Mouse (Mus musculus) hindbrain, embryonic 13.5 days (tissue): ENCODE results near the gene Maged1. TPM values are rescaled to one million over a fixed set of nuclear protein-coding genes. Genes with fewer than 3 reads are reported as not detected.
"Not testable (repeated sequence)": the region's sequence is repeated elsewhere in the genome, so short reads cannot be mapped to it uniquely, and the experiment has no call there.

ENCODE experiments used
- ATAC-seq: fragments of 200-750 bp; cut with Nextera tagmentation; 2 replicates; pipeline ENCODE4 v1.8.0; 2017; ENCODE audit warnings: moderate TSS enrichment; ENCODE audit not compliant: low FRiP score
- H3K27ac ChIP-seq: fragments of 300-500 bp; sonication (generic); 2 replicates; pipeline ENCODE4 v1.5.1; 2015; ENCODE audit warnings: inconsistent platforms, mild to moderate bottlenecking, moderate library complexity
- H3K27me3 ChIP-seq: fragments of 300-500 bp; sonication (generic); 2 replicates; pipeline ENCODE4 v1.6.1; 2015; ENCODE audit warnings: mild to moderate bottlenecking, inconsistent platforms
- H3K36me3 ChIP-seq: fragments of 300-500 bp; sonication (generic); 2 replicates; pipeline ENCODE4 v1.6.1; 2015; ENCODE audit warnings: mild to moderate bottlenecking, inconsistent platforms
- H3K4me1 ChIP-seq: fragments of 300-500 bp; sonication (generic); replicated peaks from 2 replicates; pipeline ENCODE4 v1.6.1; 2015; ENCODE audit warnings: inconsistent platforms
- H3K4me2 ChIP-seq: fragments of 300-500 bp; sonication (generic); 2 replicates; pipeline ENCODE4 v1.6.1; 2015; ENCODE audit warnings: inconsistent platforms, mild to moderate bottlenecking, moderate library complexity
- H3K4me3 ChIP-seq: fragments of 300-500 bp; sonication (generic); 2 replicates; pipeline ENCODE4 v1.5.1; 2015; ENCODE audit warnings: mild to moderate bottlenecking, inconsistent platforms
- H3K9ac ChIP-seq: fragments of 300-500 bp; sonication (generic); 2 replicates; pipeline ENCODE4 v1.6.1; 2015; ENCODE audit warnings: mild to moderate bottlenecking, inconsistent platforms
- H3K9me3 ChIP-seq: fragments of 300-500 bp; sonication (generic); 2 replicates; pipeline ENCODE4 v1.6.1; 2016; ENCODE audit warnings: inconsistent platforms
- WGBS: fragments of 180-500 bp; shearing (Covaris S2); methylation state at CpG from one replicate; pipeline ENCODE4 v1.1.7; 2015; 5-methylcytosine and 5-hydroxymethylcytosine counted together
- polyA plus RNA-seq: library from polyadenylated mRNA; unstranded; fragments of >200 nt; fragmentation: Nextera tagmentation; extraction: Ambion mirVana; gene quantifications from 2 replicates; pipeline ENCODE4 v1.2.1, GENCODE M21; 2015

Maged1 gene
- polyA plus RNA-seq, 1 experiment from 2014 or later, result 1,046 TPM

DNA sequence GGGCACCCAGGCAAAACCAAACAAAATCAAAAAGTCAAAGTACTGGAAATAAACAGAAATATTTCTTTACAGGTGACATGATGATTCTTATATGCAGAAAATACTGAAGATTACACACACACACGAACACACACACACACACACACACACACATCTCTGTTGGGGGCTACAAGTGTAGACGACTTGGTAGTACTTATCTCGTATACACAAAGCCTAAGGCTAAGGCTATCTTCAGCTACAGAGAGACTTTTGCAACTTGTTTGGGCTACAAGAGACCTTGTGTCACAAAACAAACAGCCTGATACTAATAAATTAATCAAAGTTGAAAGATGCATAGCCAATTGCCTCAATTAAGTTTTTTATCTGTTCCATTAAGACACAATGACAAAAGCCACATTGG, 19.8 kb downstream of the Maged1 start:
- H3K4me3 ChIP-seq, result no peak overlapping the region
- WGBS, result 78% methylated on average over 3 of the region's 3 CpGs
- no peaks in the 10 kb centered on the region for H3K9me3 ChIP-seq
- ATAC-seq, result no peak
- H3K4me1 ChIP-seq, result no peaks in the 10 kb centered on the region
- H3K4me2 ChIP-seq, result no peak overlapping the region
- H3K9ac ChIP-seq, result no peak overlapping the region
- H3K36me3 ChIP-seq, result no peaks in the 10 kb centered on the region
- H3K27ac ChIP-seq, result no peak overlapping the region
- H3K27me3 ChIP-seq, result peaks cover 10% of the 10 kb centered on the region

DNA sequence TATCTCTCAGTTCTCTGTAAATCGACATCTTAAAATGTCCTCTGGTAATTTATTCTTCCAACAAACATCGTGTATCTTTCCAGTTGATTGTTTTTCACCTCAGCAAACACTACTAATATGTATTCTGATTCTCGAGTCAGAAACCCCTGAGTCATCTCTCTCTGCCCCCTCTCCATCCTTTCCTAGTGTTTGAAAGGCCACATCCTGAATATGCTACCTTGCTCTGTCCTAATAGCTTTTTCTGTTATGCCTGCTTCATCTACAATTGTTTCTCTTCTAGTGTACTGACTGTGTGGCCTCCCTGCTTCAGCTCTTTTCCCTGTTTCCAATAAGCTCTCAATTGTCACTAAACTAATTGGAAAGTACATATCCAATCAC, 33.5 kb downstream of the Maged1 start:
- Histone ChIP-seq H3K36me3 (no peaks in the 10 kb centered on the region), H3K4me2 (no peak overlapping the region), H3K27ac (peak overlapping the region; percentile 82), H3K9me3 (no peaks in the 10 kb centered on the region), H3K9ac (no peak overlapping the region), H3K4me1 (peaks cover 12% of the 10 kb centered on the region), H3K27me3 (0 out of 2 replicates have a peak, but pooled peaks cover 8% of the 10 kb centered on the region), H3K4me3 (no peak overlapping the region)
- peak; percentile 51; the same call in 1 of the 2 replicates for ATAC-seq
- 46% methylated on average over 3 of the region's 3 CpGs for WGBS

DNA sequence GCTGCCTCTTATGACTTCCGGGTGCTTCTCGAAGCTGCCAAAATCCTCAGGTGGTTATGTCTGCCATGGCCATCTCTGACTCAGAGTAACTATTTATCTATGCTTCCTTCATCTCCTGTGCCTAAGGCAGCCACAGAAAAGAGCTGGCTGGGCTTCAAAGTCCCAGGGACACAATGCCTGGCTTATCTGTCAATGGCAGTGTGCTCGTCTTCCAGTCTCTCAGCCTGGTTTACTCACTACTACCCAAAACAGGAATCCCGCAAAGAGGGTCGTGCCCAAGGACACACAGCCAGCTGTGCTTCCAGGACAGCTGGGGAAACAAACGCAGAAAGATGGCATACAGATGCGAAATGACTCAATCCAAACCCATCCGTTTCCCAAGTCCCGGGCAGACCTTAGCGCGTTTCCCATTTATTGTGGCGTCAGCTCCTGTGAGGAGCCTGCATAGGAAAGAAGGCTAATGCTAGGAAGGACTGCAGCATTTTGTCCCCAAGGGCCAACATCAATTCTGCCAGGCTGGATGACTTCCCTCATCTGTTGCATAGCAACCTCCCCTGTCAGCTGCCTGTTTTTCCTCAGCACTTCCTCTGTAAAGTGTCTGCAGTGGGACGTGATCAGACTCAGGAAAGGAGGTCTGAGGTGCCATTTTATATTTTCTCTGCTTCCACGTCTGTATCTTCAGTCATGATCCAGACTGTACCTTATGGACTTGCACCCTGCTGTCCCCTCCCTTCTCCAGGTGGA, 34.1 kb downstream of the Maged1 start:
- H3K4me1 ChIP-seq, result peaks cover 12% of the 10 kb centered on the region
- not testable (repeated sequence) for H3K9ac ChIP-seq, H3K9me3 ChIP-seq, H3K4me3 ChIP-seq, H3K27me3 ChIP-seq, H3K36me3 ChIP-seq
- peak overlapping the region; percentile 29; the same call in 1 of the 2 replicates for H3K4me2 ChIP-seq
- peak overlapping the region; percentile 88 for H3K27ac ChIP-seq
- ATAC-seq, result peak; percentile 96
- WGBS, result 29% methylated on average over 8 of the region's 14 CpGs

DNA sequence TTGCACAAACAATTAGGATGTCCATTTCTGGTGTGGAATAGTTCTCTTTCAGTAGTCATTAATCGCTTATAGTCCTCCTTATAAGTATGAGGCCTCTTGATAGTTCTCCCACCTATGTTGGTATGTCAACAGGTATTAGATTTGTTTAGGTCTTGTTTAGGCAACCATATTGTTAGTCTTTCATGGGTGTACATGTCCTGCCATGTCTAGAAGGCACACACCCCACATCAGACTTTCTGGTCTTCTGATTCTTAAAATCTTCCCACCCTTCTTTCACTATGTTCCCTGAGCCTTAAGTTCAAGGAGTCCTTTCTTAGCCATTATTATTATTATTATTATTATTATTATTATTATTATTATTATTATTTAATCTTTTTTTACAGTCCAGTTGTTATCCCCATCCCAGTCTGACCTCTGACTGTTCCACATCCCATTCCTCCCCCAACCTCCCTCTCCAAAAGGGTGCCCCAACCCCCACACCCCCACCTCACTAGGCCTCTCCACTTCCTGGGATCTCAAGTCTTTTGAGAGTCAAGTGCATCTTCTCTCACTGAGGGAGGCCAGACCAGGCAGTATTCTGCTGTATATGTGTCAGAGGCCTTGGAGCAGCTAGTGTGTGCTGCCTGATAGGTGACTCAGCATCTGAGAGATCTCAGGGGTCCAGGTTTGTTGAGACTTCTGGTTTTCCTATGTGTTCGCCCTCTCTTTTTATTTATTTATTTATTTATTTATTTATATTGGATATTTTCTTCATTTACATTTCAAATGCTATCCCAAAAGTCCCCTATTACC, 55.7 kb downstream of the Maged1 start:
- no peaks in the 10 kb centered on the region for H3K36me3 ChIP-seq
- H3K4me1 ChIP-seq, result no peaks in the 10 kb centered on the region
- no peak overlapping the region for H3K27ac ChIP-seq
- H3K27me3 ChIP-seq, result peaks cover 7% of the 10 kb centered on the region; the same call in 1 of the 2 replicates
- no peak overlapping the region for H3K4me2 ChIP-seq
- H3K4me3 ChIP-seq, result no peak overlapping the region
- no peak for ATAC-seq
- no peaks in the 10 kb centered on the region for H3K9me3 ChIP-seq
- 87% methylated on average over 2 of the region's 2 CpGs for WGBS
- H3K9ac ChIP-seq, result no peak overlapping the region

Other genes with a start within 250 kb of the Maged1 start
- gene Fam90a1b, start 175.4 kb downstream of the Maged1 start, polyA plus RNA-seq, result 0.06 and 0.26 TPM in 2 replicates
- 133 and 135 TPM in 2 replicates for gene Apoo, start 175.0 kb downstream of the Maged1 start, polyA plus RNA-seq
- 16.5 and 18.3 TPM in 2 replicates for gene Gspt2, start 93.9 kb upstream of the Maged1 start, polyA plus RNA-seq
- 1.7 and 1.8 TPM in 2 replicates for gene Zxdb, start 182.4 kb upstream of the Maged1 start, polyA plus RNA-seq